Comparison of ENCODE assay signal across 8 mouse cellular contexts in genomic region chr8:94492021-94492681, GRCm38 (mm10). TPM values are rescaled to one million over a fixed set of nuclear protein-coding genes. Genes with fewer than 3 reads are reported as not detected.
DNase-seq lines count a peak whose midpoint lies in the region; ATAC-seq and TF ChIP-seq lines count a peak whose summit lies in the region.

No protein-coding gene starts in this region.

- peak; percentile 50 for DNase-seq in c-Kit-positive CD71-positive TER-119-positive erythroid progenitor cells, embryonic 14.5 days (ENCODE audit: low spot score)
- DNase-seq in heart, postnatal 0 days (ENCODE audit: low spot score): peak; percentile 82
- peak; percentile 70 to 90 for DNase-seq in kidney, postnatal 36 days
- peak; percentile 31 to 38 (median 32) for DNase-seq in liver, embryonic 14.5 days (ENCODE audit: low read depth in 3 of 3, low spot score in 3 of 3)
- DNase-seq in neural tube, embryonic 11.5 days (ENCODE audit: low spot score): peak; percentile 86

- no peaks in the 10 kb centered on the region for H3K36me3 ChIP-seq in ES-Bruce4 (ENCODE audit: control insufficient read depth, insufficient read depth, low read length, poor library complexity, severe bottlenecking)
- no peaks in the 10 kb centered on the region for H3K36me3 ChIP-seq in forebrain, embryonic 12.5 days (replicated peaks)
- H3K36me3 ChIP-seq in heart, postnatal 0 days (replicated peaks; ENCODE audit: control insufficient read depth, insufficient read depth, low read length): no peaks in the 10 kb centered on the region
- no peaks in the 10 kb centered on the region for H3K36me3 ChIP-seq in liver, embryonic 14.5 days (replicated peaks; ENCODE audit: control insufficient read depth, insufficient read depth, low read depth)
- H3K36me3 ChIP-seq in neural tube, embryonic 11.5 days (ENCODE audit: control insufficient read depth, insufficient read depth, low read length): no peaks in the 10 kb centered on the region
- no peaks in the 10 kb centered on the region for H3K36me3 ChIP-seq in stomach, embryonic 16.5 days (ENCODE audit: control insufficient read depth, insufficient read depth, low read length)

- WGBS in forebrain, embryonic 12.5 days: 4% methylated on average over 15 of the region's 15 CpGs
- WGBS in heart, postnatal 0 days: 9% methylated on average over 15 of the region's 15 CpGs
- WGBS in liver, embryonic 14.5 days (ENCODE audit: insufficient replicate concordance): 6% methylated on average over 15 of the region's 15 CpGs
- WGBS in neural tube, embryonic 11.5 days: 5% methylated on average over 15 of the region's 15 CpGs
- WGBS in stomach, embryonic 16.5 days: 7% methylated on average over 15 of the region's 15 CpGs

- H3K27ac ChIP-seq in ES-Bruce4 (ENCODE audit: insufficient read depth, low read length): no peak overlapping the region
- no peak overlapping the region for H3K27ac ChIP-seq in forebrain, embryonic 12.5 days
- no peak overlapping the region for H3K27ac ChIP-seq in heart, postnatal 0 days (ENCODE audit: low read depth)
- no peak overlapping the region for H3K27ac ChIP-seq in liver, embryonic 14.5 days
- no peak overlapping the region for H3K27ac ChIP-seq in neural tube, embryonic 11.5 days (ENCODE audit: low read depth, low read length)
- no peak overlapping the region; the same call in 1 of the 2 replicates for H3K27ac ChIP-seq in stomach, embryonic 16.5 days (ENCODE audit: low read length)

- peak; percentile 77 for TF ChIP-seq CTCF in ES-Bruce4 (IDR thresholded peaks at IDR 0.05; ENCODE audit: low read depth, low read length)
- TF ChIP-seq CTCF in heart, postnatal 0 days (IDR thresholded peaks at IDR 0.05; ENCODE audit: low read depth): peak; percentile 81
- peak; percentile 88 for TF ChIP-seq CTCF in liver, embryonic 14.5 days (IDR thresholded peaks at IDR 0.05; ENCODE audit: low read depth)

- no peaks in the 10 kb centered on the region for H3K9me3 ChIP-seq in ES-Bruce4 (replicated peaks; ENCODE audit: control insufficient read depth, insufficient read depth, low read length, poor library complexity, severe bottlenecking)
- H3K9me3 ChIP-seq in forebrain, embryonic 12.5 days: no peaks in the 10 kb centered on the region
- no peaks in the 10 kb centered on the region for H3K9me3 ChIP-seq in heart, postnatal 0 days (replicated peaks; ENCODE audit: control insufficient read depth, low read length)
- H3K9me3 ChIP-seq in liver, embryonic 14.5 days (ENCODE audit: control insufficient read depth, low read length): no peaks in the 10 kb centered on the region
- no peaks in the 10 kb centered on the region for H3K9me3 ChIP-seq in neural tube, embryonic 11.5 days (ENCODE audit: control insufficient read depth, low read length)
- H3K9me3 ChIP-seq in stomach, embryonic 16.5 days (replicated peaks; ENCODE audit: control insufficient read depth, low read length): no peaks in the 10 kb centered on the region

- H3K4me1 ChIP-seq in ES-Bruce4 (ENCODE audit: control insufficient read depth, insufficient read depth, low read length): no peaks in the 10 kb centered on the region
- peaks cover 6% of the 10 kb centered on the region for H3K4me1 ChIP-seq in forebrain, embryonic 12.5 days
- H3K4me1 ChIP-seq in heart, postnatal 0 days (ENCODE audit: control insufficient read depth, insufficient read depth): peaks cover 5% of the 10 kb centered on the region; the same call in 1 of the 2 replicates
- H3K4me1 ChIP-seq in liver, embryonic 14.5 days (replicated peaks; ENCODE audit: control insufficient read depth in 2 of 2, insufficient read depth in 2 of 2, low read length in 1 of 2): peaks cover 0 to 3% of the 10 kb centered on the region in 2 experiments; a peak in 1 of 4 replicates
- H3K4me1 ChIP-seq in neural tube, embryonic 11.5 days (ENCODE audit: control insufficient read depth, insufficient read depth, low read length): no peaks in the 10 kb centered on the region
- H3K4me1 ChIP-seq in stomach, embryonic 16.5 days (ENCODE audit: control insufficient read depth, insufficient read depth, low read length): no peaks in the 10 kb centered on the region

- ATAC-seq in forebrain, embryonic 12.5 days (ENCODE audit: low FRiP score): peak; percentile 89
- ATAC-seq in heart, postnatal 0 days (ENCODE audit: insufficient read depth, low read depth): peak; percentile 84
- ATAC-seq in liver, embryonic 14.5 days (ENCODE audit: insufficient read depth): peak; percentile 45; the same call in 1 of the 2 replicates
- peak; percentile 88 for ATAC-seq in neural tube, embryonic 11.5 days (ENCODE audit: insufficient read depth, low FRiP score, low TSS enrichment)
- ATAC-seq in stomach, embryonic 16.5 days (ENCODE audit: insufficient read depth, low FRiP score): peak; percentile 83

- no peaks in the 10 kb centered on the region for H3K27me3 ChIP-seq in ES-Bruce4 (ENCODE audit: control insufficient read depth, insufficient read depth, low read length, poor library complexity, severe bottlenecking)
- peaks cover 4% of the 10 kb centered on the region; the same call in 1 of the 2 replicates for H3K27me3 ChIP-seq in forebrain, embryonic 12.5 days
- H3K27me3 ChIP-seq in heart, postnatal 0 days (ENCODE audit: control insufficient read depth, insufficient read depth, low read length): no peaks in the 10 kb centered on the region
- H3K27me3 ChIP-seq in liver, embryonic 14.5 days (ENCODE audit: control insufficient read depth, insufficient read depth, low read length): no peaks in the 10 kb centered on the region
- H3K27me3 ChIP-seq in neural tube, embryonic 11.5 days (ENCODE audit: control insufficient read depth, insufficient read depth, low read length): no peaks in the 10 kb centered on the region
- H3K27me3 ChIP-seq in stomach, embryonic 16.5 days (ENCODE audit: control insufficient read depth, insufficient read depth, low read length): no peaks in the 10 kb centered on the region

- H3K9ac ChIP-seq in ES-Bruce4 (ENCODE audit: low read depth, poor library complexity, severe bottlenecking): peak overlapping the region; percentile 10; the same call in 1 of the 2 replicates
- H3K9ac ChIP-seq in forebrain, embryonic 12.5 days: peak overlapping the region; percentile 39; the same call in 1 of the 2 replicates
- H3K9ac ChIP-seq in heart, postnatal 0 days (replicated peaks; ENCODE audit: low read depth, low read length): no peak overlapping the region
- H3K9ac ChIP-seq in liver, embryonic 14.5 days (replicated peaks): no peak overlapping the region
- peak overlapping the region; percentile 49 for H3K9ac ChIP-seq in neural tube, embryonic 11.5 days (ENCODE audit: low read length)
- peak overlapping the region; percentile 47 for H3K9ac ChIP-seq in stomach, embryonic 16.5 days (ENCODE audit: low read length)

- TF ChIP-seq POLR2A in ES-Bruce4 (IDR thresholded peaks at IDR 0.05; ENCODE audit: insufficient read depth, low read length): no peak

- peak overlapping the region; percentile 66 for H3K4me2 ChIP-seq in forebrain, embryonic 12.5 days
- H3K4me2 ChIP-seq in heart, postnatal 0 days (ENCODE audit: low read depth, low read length): peak overlapping the region; percentile 50
- H3K4me2 ChIP-seq in liver, embryonic 14.5 days (ENCODE audit: low read depth): peak overlapping the region; percentile 43
- H3K4me2 ChIP-seq in neural tube, embryonic 11.5 days (ENCODE audit: low read depth): peak overlapping the region; percentile 58
- peak overlapping the region; percentile 59 for H3K4me2 ChIP-seq in stomach, embryonic 16.5 days (ENCODE audit: low read depth, low read length)

- no peak for TF ChIP-seq EP300 in ES-Bruce4 (IDR thresholded peaks at IDR 0.05; ENCODE audit: insufficient read depth, low read depth, low read length)
- TF ChIP-seq EP300 in heart, postnatal 0 days (IDR thresholded peaks at IDR 0.05; ENCODE audit: low read depth): no peak
- TF ChIP-seq EP300 in liver, embryonic 14.5 days (IDR thresholded peaks at IDR 0.05; ENCODE audit: low read depth): no peak

- H3K4me3 ChIP-seq in ES-Bruce4 (ENCODE audit: low read depth, low read length): peak overlapping the region; percentile 26
- peak overlapping the region; percentile 30 for H3K4me3 ChIP-seq in forebrain, embryonic 12.5 days (replicated peaks)
- peak overlapping the region; percentile 14; the same call in 1 of the 2 replicates for H3K4me3 ChIP-seq in heart, postnatal 0 days (ENCODE audit: low read depth, low read length)
- no peak overlapping the region for H3K4me3 ChIP-seq in liver, embryonic 14.5 days (ENCODE audit: insufficient read depth in 1 of 2, low read depth in 2 of 2, low read length in 2 of 2)
- H3K4me3 ChIP-seq in neural tube, embryonic 11.5 days (ENCODE audit: low read depth, low read length): peak overlapping the region; percentile 18; the same call in 1 of the 2 replicates
- H3K4me3 ChIP-seq in stomach, embryonic 16.5 days (replicated peaks; ENCODE audit: low read length): peak overlapping the region; percentile 27

RNA-seq across cellular contexts. Expression of gene Cpne2, which starts 40.6 kb away (rescaled TPM):
- polyA plus RNA-seq in ES-Bruce4 (2011; ENCODE audit: insufficient read depth, insufficient read length, low read depth, missing spikeins): 8.6 and 9.8 TPM in 2 replicates
- polyA plus RNA-seq in forebrain, embryonic 12.5 days (2016; fragmentation: Nextera tagmentation; extraction: Ambion mirVana): 18.2 and 18.5 TPM in 2 replicates
- 11.7 and 12.7 TPM in 2 replicates for total RNA-seq in heart, postnatal 0 days (2014; rRNA removed; ENCODE audit: low replicate concordance)
- 3.7 and 4.5 TPM in 2 replicates for polyA plus RNA-seq in heart, postnatal 0 days (2015; fragmentation: Nextera tagmentation; extraction: Ambion mirVana)
- polyA plus RNA-seq in liver, embryonic 14.5 days (2012; rRNA removed): 2.3 and 2.6 TPM in 2 replicates
- 2.5 and 2.7 TPM in 2 replicates for polyA plus RNA-seq in liver, embryonic 14.5 days (2014; fragmentation: Nextera tagmentation; extraction: Ambion mirVana)
- polyA plus RNA-seq in neural tube, embryonic 11.5 days (2014; fragmentation: Nextera tagmentation; extraction: Ambion mirVana): 9.5 and 11.2 TPM in 2 replicates
- 9.3 and 9.5 TPM in 2 replicates for polyA plus RNA-seq in stomach, embryonic 16.5 days (2015; fragmentation: Nextera tagmentation; extraction: Ambion mirVana)

RNA-seq across cellular contexts. Expression of gene Nlrc5, which starts 58.0 kb away (rescaled TPM):
- 0.82 and 2.1 TPM in 2 replicates for polyA plus RNA-seq in ES-Bruce4 (2011; ENCODE audit: insufficient read depth, insufficient read length, low read depth, missing spikeins)
- 0.12 and 0.13 TPM in 2 replicates for polyA plus RNA-seq in forebrain, embryonic 12.5 days (2016; fragmentation: Nextera tagmentation; extraction: Ambion mirVana)
- 3.1 and 3.5 TPM in 2 replicates for total RNA-seq in heart, postnatal 0 days (2014; rRNA removed; ENCODE audit: low replicate concordance)
- polyA plus RNA-seq in heart, postnatal 0 days (2015; fragmentation: Nextera tagmentation; extraction: Ambion mirVana): 0.11 and 0.51 TPM in 2 replicates
- polyA plus RNA-seq in liver, embryonic 14.5 days (2012; rRNA removed): 0.10 and 0.22 TPM in 2 replicates
- 0.09 and 0.18 TPM in 2 replicates for polyA plus RNA-seq in liver, embryonic 14.5 days (2014; fragmentation: Nextera tagmentation; extraction: Ambion mirVana)
- 0.05 TPM in 1 of 2 replicates, not detected in the other for polyA plus RNA-seq in neural tube, embryonic 11.5 days (2014; fragmentation: Nextera tagmentation; extraction: Ambion mirVana)
- polyA plus RNA-seq in stomach, embryonic 16.5 days (2015; fragmentation: Nextera tagmentation; extraction: Ambion mirVana): 0.28 and 0.45 TPM in 2 replicates

Comparison
In these comparisons a context has a peak if more than half of its experiments do, and no peak if none do; other contexts are left out.
1. H3K4me3 ChIP-seq: peak in ES-Bruce4 (single experiment), forebrain, embryonic 12.5 days (single experiment), heart, postnatal 0 days (single experiment), neural tube, embryonic 11.5 days (single experiment) and stomach, embryonic 16.5 days (single experiment); none in liver, embryonic 14.5 days (0 of 2).
2. H3K9ac ChIP-seq: peak in ES-Bruce4 (single experiment), forebrain, embryonic 12.5 days (single experiment), neural tube, embryonic 11.5 days (single experiment) and stomach, embryonic 16.5 days (single experiment); none in heart, postnatal 0 days (single experiment) and liver, embryonic 14.5 days (single experiment).
3. DNase-seq: peak in every context shown above with its lines; median percentile 86 in neural tube, embryonic 11.5 days; 82 in heart, postnatal 0 days; 80 in kidney, postnatal 36 days; 50 in c-Kit-positive CD71-positive TER-119-positive erythroid progenitor cells, embryonic 14.5 days; 32 in liver, embryonic 14.5 days.
4. Peak in every context shown above with its lines, with median percentiles within 50 percentile points of each other: CTCF ChIP-seq, ATAC-seq and H3K4me2 ChIP-seq.